Mouse (Mus musculus): ENCODE measurements around the gene Capn3. TPM values are rescaled to one million over a fixed set of nuclear protein-coding genes. Genes with fewer than 3 reads are reported as not detected.

The Capn3 gene
- polyA plus RNA-seq, 1 experiment from 2014 or later = 6.3 TPM

DNA sequence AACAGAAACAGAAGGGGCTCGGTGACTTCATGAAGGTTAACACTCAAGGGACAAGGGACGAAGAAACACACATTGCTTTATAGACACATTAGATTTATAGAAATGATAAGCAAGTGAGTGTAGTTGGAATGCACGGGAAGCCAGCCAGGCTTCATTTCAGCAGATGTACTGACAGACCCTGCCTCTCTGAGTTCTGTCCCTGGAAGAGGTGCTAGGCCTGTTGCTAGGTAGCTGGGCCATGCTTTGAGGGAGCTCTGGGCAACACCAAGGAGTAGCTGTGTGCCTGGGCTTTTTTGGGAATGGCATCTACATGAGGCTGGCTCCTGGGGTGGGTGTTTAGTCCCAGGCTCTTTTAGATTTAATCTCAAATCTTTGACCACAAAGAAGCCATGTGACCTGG lies 40.7 kb downstream of the Capn3 start:
- Histone ChIP-seq H3K27ac (ENCODE audit: low read depth, low read length) (no peak overlapping the region), H3K4me3 (ENCODE audit: low read depth, low read length) (no peak overlapping the region), H3K4me1 (replicated peaks; ENCODE audit: control insufficient read depth, insufficient read depth, low read length) (peaks cover 11% of the 10 kb centered on the region), H3K9ac (ENCODE audit: low read depth, low read length) (no peak overlapping the region), H3K27me3 (replicated peaks; ENCODE audit: control insufficient read depth, insufficient read depth, low read length) (no peaks in the 10 kb centered on the region), H3K36me3 (ENCODE audit: control insufficient read depth, insufficient read depth, low read length) (no peaks in the 10 kb centered on the region), H3K4me2 (no peak overlapping the region), H3K9me3 (ENCODE audit: control insufficient read depth, low read length) (no peaks in the 10 kb centered on the region)
- 80% methylated on average over 3 of the region's 3 CpGs for WGBS
- DNase-seq (ENCODE audit: low spot score) (no peak), ATAC-seq (replicated peaks; ENCODE audit: low FRiP score) (no peak)

- WGBS = 34% methylated on average over 6 of the region's 6 CpGs
- no peak for DNase-seq (ENCODE audit: low spot score)
- Histone ChIP-seq H3K27me3 (replicated peaks; ENCODE audit: control insufficient read depth, insufficient read depth, low read length) (no peaks in the 10 kb centered on the region), H3K4me2 (peak overlapping the region; percentile 21), H3K27ac (ENCODE audit: low read depth, low read length) (peak overlapping the region; percentile 62), H3K4me3 (ENCODE audit: low read depth, low read length) (no peak overlapping the region), H3K36me3 (ENCODE audit: control insufficient read depth, insufficient read depth, low read length) (peaks cover 3% of the 10 kb centered on the region; the same call in 1 of the 2 replicates), H3K9ac (ENCODE audit: low read depth, low read length) (peak overlapping the region; percentile 38; the same call in 1 of the 2 replicates), H3K4me1 (replicated peaks; ENCODE audit: control insufficient read depth, insufficient read depth, low read length) (peaks cover 15% of the 10 kb centered on the region), H3K9me3 (ENCODE audit: control insufficient read depth, low read length) (no peaks in the 10 kb centered on the region)
- ATAC-seq (replicated peaks; ENCODE audit: low FRiP score) = peak; percentile 68
Observed at GRCm38 (mm10) chr2:120499971-120500471, 44.2 kb downstream of the Capn3 start.

DNA sequence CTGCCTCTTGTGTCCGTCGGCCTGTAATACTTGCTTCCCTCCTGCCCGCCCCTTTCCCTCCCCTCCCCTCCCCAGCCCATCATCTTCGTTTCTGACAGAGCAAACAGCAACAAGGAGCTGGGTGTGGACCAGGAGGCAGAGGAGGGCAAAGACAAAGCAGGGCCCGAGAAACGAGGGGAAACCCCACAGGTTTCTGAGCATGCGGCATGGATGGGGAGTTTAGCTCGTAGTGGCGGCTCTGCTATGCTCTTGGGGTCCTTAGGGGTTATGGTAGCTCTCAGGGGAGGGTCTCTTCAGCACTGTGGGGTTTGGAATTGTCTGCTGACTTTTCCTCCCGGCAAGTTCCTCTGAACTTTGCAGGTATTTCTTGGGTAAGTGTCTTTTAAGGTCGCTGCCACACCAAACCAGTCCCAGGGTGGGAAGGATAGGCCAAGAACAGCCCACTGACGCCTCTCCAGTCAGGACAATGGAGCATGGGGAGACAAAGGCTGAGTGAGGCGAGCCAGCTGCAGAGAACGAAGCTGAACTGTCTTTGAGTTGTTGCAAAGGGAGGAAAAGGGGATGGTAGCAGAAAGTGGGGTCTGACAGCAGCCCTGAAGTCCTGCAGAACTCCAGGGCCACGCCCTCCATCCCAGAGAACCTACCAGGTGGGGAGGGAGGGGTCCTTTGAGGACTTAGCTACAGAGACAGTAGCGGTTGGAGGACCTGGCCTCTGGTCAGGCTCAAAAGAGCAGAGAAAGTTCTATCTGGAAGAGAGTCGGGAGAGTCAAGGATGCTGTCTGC lies 45.5 kb downstream of the Capn3 start:
- Histone ChIP-seq H3K27ac (ENCODE audit: low read depth, low read length) (no peak overlapping the region; the same call in 1 of the 2 replicates), H3K9ac (ENCODE audit: low read depth, low read length) (0 out of 2 replicates have a peak overlapping the region, but pooled peaks have one; percentile 8), H3K36me3 (ENCODE audit: control insufficient read depth, insufficient read depth, low read length) (peaks cover 9% of the 10 kb centered on the region), H3K4me1 (replicated peaks; ENCODE audit: control insufficient read depth, insufficient read depth, low read length) (peaks cover 15% of the 10 kb centered on the region), H3K4me3 (ENCODE audit: low read depth, low read length) (no peak overlapping the region), H3K27me3 (replicated peaks; ENCODE audit: control insufficient read depth, insufficient read depth, low read length) (no peaks in the 10 kb centered on the region), H3K9me3 (ENCODE audit: control insufficient read depth, low read length) (no peaks in the 10 kb centered on the region), H3K4me2 (no peak overlapping the region)
- ATAC-seq (replicated peaks; ENCODE audit: low FRiP score) = no peak
- 45% methylated on average over 17 of the region's 17 CpGs for WGBS
- no peak for DNase-seq (ENCODE audit: low spot score)

DNA sequence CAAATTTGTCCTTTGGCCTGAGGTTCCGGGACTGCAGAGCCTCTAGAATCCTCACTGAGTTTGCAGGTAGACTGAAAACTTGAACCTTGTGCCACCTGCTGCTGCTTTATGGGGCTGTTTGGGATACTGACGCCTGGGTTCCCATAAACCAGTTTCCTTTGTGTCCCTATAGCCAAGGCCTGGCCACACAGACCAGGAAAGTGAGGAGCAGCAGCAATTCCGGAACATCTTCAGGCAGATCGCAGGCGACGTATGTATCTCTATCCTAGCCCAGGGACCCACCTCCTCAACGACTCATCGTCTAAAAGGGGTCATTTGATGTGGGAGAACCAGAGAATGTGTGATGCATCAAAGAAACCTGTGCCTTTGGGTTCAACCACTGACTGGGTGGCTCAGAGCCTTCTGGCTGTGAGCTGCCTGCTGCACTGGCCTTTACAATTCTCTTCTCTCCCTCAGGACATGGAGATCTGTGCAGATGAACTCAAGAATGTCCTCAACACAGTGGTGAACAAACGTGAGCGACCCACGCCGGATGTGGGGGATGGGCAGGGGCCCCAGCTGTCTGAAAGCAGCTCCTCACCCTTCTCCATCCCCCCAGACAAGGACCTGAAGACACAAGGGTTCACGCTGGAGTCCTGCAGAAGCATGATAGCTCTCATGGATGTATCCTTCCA lies 46.2 kb downstream of the Capn3 start:
- H3K27ac ChIP-seq (ENCODE audit: low read depth, low read length) = no peak overlapping the region
- no peaks in the 10 kb centered on the region for H3K27me3 ChIP-seq (replicated peaks; ENCODE audit: control insufficient read depth, insufficient read depth, low read length)
- no peak overlapping the region for H3K4me2 ChIP-seq
- no peak for DNase-seq (ENCODE audit: low spot score)
- no peak overlapping the region for H3K9ac ChIP-seq (ENCODE audit: low read depth, low read length)
- peaks cover 10% of the 10 kb centered on the region for H3K36me3 ChIP-seq (ENCODE audit: control insufficient read depth, insufficient read depth, low read length)
- WGBS = 57% methylated on average over 13 of the region's 13 CpGs
- ATAC-seq (replicated peaks; ENCODE audit: low FRiP score) = no peak
- H3K9me3 ChIP-seq (ENCODE audit: control insufficient read depth, low read length) = no peaks in the 10 kb centered on the region
- no peak overlapping the region for H3K4me3 ChIP-seq (ENCODE audit: low read depth, low read length)
- H3K4me1 ChIP-seq (replicated peaks; ENCODE audit: control insufficient read depth, insufficient read depth, low read length) = peaks cover 15% of the 10 kb centered on the region

- no peaks in the 10 kb centered on the region for H3K9me3 ChIP-seq (ENCODE audit: control insufficient read depth, low read length)
- H3K27ac ChIP-seq (ENCODE audit: low read depth, low read length) = no peak overlapping the region
- H3K9ac ChIP-seq (ENCODE audit: low read depth, low read length) = no peak overlapping the region
- H3K4me1 ChIP-seq (replicated peaks; ENCODE audit: control insufficient read depth, insufficient read depth, low read length) = peaks cover 15% of the 10 kb centered on the region
- H3K4me3 ChIP-seq (ENCODE audit: low read depth, low read length) = no peak overlapping the region
- H3K36me3 ChIP-seq (ENCODE audit: control insufficient read depth, insufficient read depth, low read length) = peaks cover 10% of the 10 kb centered on the region
- DNase-seq (ENCODE audit: low spot score) (no peak), ATAC-seq (replicated peaks; ENCODE audit: low FRiP score) (no peak)
- no peaks in the 10 kb centered on the region for H3K27me3 ChIP-seq (replicated peaks; ENCODE audit: control insufficient read depth, insufficient read depth, low read length)
- H3K4me2 ChIP-seq = no peak overlapping the region
- 72% methylated on average over 3 of the region's 3 CpGs for WGBS
Observed at GRCm38 (mm10) chr2:120502605-120502990, 46.8 kb downstream of the Capn3 start.

GRCm38 (mm10) chr2:120503094-120503493 lies 47.3 kb downstream of the Capn3 start:
- peaks cover 15% of the 10 kb centered on the region for H3K4me1 ChIP-seq (replicated peaks; ENCODE audit: control insufficient read depth, insufficient read depth, low read length)
- no peak overlapping the region for H3K27ac ChIP-seq (ENCODE audit: low read depth, low read length)
- no peak overlapping the region for H3K9ac ChIP-seq (ENCODE audit: low read depth, low read length)
- no peaks in the 10 kb centered on the region for H3K9me3 ChIP-seq (ENCODE audit: control insufficient read depth, low read length)
- DNase-seq (ENCODE audit: low spot score) (no peak), ATAC-seq (replicated peaks; ENCODE audit: low FRiP score) (no peak)
- H3K36me3 ChIP-seq (ENCODE audit: control insufficient read depth, insufficient read depth, low read length) = peaks cover 10% of the 10 kb centered on the region
- no peaks in the 10 kb centered on the region for H3K27me3 ChIP-seq (replicated peaks; ENCODE audit: control insufficient read depth, insufficient read depth, low read length)
- H3K4me2 ChIP-seq = no peak overlapping the region
- 88% methylated on average over 6 of the region's 6 CpGs for WGBS
- no peak overlapping the region for H3K4me3 ChIP-seq (ENCODE audit: low read depth, low read length)

DNA sequence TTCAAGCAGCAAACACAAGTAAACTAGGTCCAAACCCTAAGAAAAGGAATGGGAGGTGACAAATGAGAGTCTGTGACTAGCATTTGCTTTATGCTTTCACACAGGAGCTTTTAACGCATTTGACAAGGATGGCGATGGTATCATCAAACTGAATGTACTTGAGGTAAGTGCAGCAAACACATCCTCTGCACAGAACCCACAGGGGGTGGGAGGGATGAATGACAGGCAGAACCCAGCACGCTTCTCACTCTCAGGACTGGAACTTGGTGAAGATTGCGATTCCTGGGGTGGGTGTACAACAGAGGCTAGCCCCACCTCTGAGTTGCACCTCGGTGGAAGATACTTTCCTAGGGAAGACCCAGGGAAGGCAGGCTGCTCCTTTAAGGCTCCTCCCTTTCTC lies 48.2 kb downstream of the Capn3 start:
- H3K4me3 ChIP-seq (ENCODE audit: low read depth, low read length) = no peak overlapping the region
- ATAC-seq (replicated peaks; ENCODE audit: low FRiP score) = no peak
- no peak for DNase-seq (ENCODE audit: low spot score)
- peaks cover 15% of the 10 kb centered on the region for H3K4me1 ChIP-seq (replicated peaks; ENCODE audit: control insufficient read depth, insufficient read depth, low read length)
- no peak overlapping the region for H3K27ac ChIP-seq (ENCODE audit: low read depth, low read length)
- no peak overlapping the region for H3K9ac ChIP-seq (ENCODE audit: low read depth, low read length)
- H3K4me2 ChIP-seq = no peak overlapping the region
- no peaks in the 10 kb centered on the region for H3K9me3 ChIP-seq (ENCODE audit: control insufficient read depth, low read length)
- H3K36me3 ChIP-seq (ENCODE audit: control insufficient read depth, insufficient read depth, low read length) = peaks cover 10% of the 10 kb centered on the region
- no peaks in the 10 kb centered on the region for H3K27me3 ChIP-seq (replicated peaks; ENCODE audit: control insufficient read depth, insufficient read depth, low read length)
- WGBS = 70% methylated on average over 5 of the region's 5 CpGs

DNA sequence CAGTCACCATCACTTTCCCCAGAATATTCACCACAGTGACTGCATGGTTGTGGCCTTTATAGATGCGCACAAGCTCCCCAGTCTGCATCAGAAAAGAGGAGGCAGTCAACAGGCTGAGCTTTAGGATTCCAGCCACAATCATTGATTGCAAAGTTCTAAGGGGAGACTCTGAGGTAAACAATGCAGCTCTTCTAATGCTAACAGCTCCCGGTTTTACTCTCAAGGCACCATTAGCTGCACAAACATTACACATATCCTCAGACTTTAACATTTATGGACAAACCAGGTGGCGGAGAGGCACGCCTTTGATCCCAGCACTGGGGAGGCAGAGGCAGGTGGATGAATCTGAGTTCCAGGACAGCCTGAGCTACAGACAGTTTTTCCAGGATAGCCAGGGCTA lies 58.4 kb downstream of the Capn3 start:
- WGBS = 94% methylated on average over 4 of the region's 4 CpGs
- ATAC-seq (replicated peaks; ENCODE audit: low FRiP score) = no peak
- no peak for DNase-seq (ENCODE audit: low spot score)
- Histone ChIP-seq H3K4me1 (replicated peaks; ENCODE audit: control insufficient read depth, insufficient read depth, low read length) (no peaks in the 10 kb centered on the region), H3K27ac (ENCODE audit: low read depth, low read length) (no peak overlapping the region), H3K9me3 (ENCODE audit: control insufficient read depth, low read length) (no peaks in the 10 kb centered on the region), H3K36me3 (ENCODE audit: control insufficient read depth, insufficient read depth, low read length) (peaks cover 58% of the 10 kb centered on the region), H3K4me3 (ENCODE audit: low read depth, low read length) (no peak overlapping the region), H3K9ac (ENCODE audit: low read depth, low read length) (no peak overlapping the region), H3K27me3 (replicated peaks; ENCODE audit: control insufficient read depth, insufficient read depth, low read length) (no peaks in the 10 kb centered on the region), H3K4me2 (no peak overlapping the region)
